Mouse (Mus musculus) heart, adult 8-10 months (tissue): ENCODE results near the gene Asic1. TPM values are rescaled to one million over a fixed set of nuclear protein-coding genes. Genes with fewer than 3 reads are reported as not detected.
"Not testable (repeated sequence)": the region's sequence is repeated elsewhere in the genome, so short reads cannot be mapped to it uniquely, and the experiment has no call there.

ENCODE experiments used
- DNase-seq: peaks from one replicate; pipeline ENCODE4 v3.0.0; 2022; ENCODE audit warnings: low spot score
- total RNA-seq, 4 experiments: library from RNA; stranded (reverse); gene quantifications; 2 replicates each; pipeline ENCODE4 v1.2.4; 2022

The Asic1 gene
- total RNA-seq, 4 experiments from 2014 or later: 0.14 to 0.56 (median 0.35) TPM

- DNase-seq: no peak
Measured at GRCm38 (mm10) chr15:99718461-99719021, 48.4 kb downstream of the Asic1 start.

GRCm38 (mm10) chr15:99719865-99720264, 49.7 kb downstream of the Asic1 start:
- no peak for DNase-seq

GRCm38 (mm10) chr15:99721921-99722743, 52.0 kb downstream of the Asic1 start:
- no peak for DNase-seq

GRCm38 (mm10) chr15:99723120-99723514, 52.9 kb downstream of the Asic1 start:
- DNase-seq: no peak

- peak; percentile 75 for DNase-seq
Measured at GRCm38 (mm10) chr15:99723515-99724291, 53.5 kb downstream of the Asic1 start.

GRCm38 (mm10) chr15:99724292-99725021, 54.3 kb downstream of the Asic1 start:
- peak; percentile 75 for DNase-seq

- DNase-seq: peak; percentile 99
Measured at GRCm38 (mm10) chr15:99725341-99726155, 55.4 kb downstream of the Asic1 start, which contains the start of gene Cox14. TSS of gene Cox14 (plus strand) at chr15:99725618.

GRCm38 (mm10) chr15:99726549-99726948, 56.4 kb downstream of the Asic1 start:
- DNase-seq: no peak

GRCm38 (mm10) chr15:99727039-99727438, 56.9 kb downstream of the Asic1 start:
- not testable (repeated sequence) for DNase-seq

GRCm38 (mm10) chr15:99727525-99727924, 57.4 kb downstream of the Asic1 start:
- no peak for DNase-seq

GRCm38 (mm10) chr15:99728211-99728610, 58.0 kb downstream of the Asic1 start:
- no peak for DNase-seq

GRCm38 (mm10) chr15:99729056-99729783, 59.1 kb downstream of the Asic1 start:
- no peak for DNase-seq

- DNase-seq: no peak
Measured at GRCm38 (mm10) chr15:99731167-99731566, 61.0 kb downstream of the Asic1 start.

GRCm38 (mm10) chr15:99731678-99732077, 61.5 kb downstream of the Asic1 start:
- no peak for DNase-seq

GRCm38 (mm10) chr15:99733186-99733585, 63.0 kb downstream of the Asic1 start:
- no peak for DNase-seq

- DNase-seq: peak; percentile 100
Measured at GRCm38 (mm10) chr15:99735631-99736030, 65.5 kb downstream of the Asic1 start.

GRCm38 (mm10) chr15:99736675-99737074, 66.5 kb downstream of the Asic1 start:
- no peak for DNase-seq

GRCm38 (mm10) chr15:99740229-99740628, 70.1 kb downstream of the Asic1 start:
- DNase-seq: no peak
